9 mouse cellular contexts compared by ENCODE assay signal in genomic region chr5:113173318-113173717, GRCm38 (mm10). TPM values are rescaled to one million over a fixed set of nuclear protein-coding genes. Genes with fewer than 3 reads are reported as not detected.
DNase-seq lines count a peak whose midpoint lies in the region; ATAC-seq and TF ChIP-seq lines count a peak whose summit lies in the region.
"Had no signal": no experiment of that assay in that cellular context is flagged by ENCODE, and none has a peak within 500 bp of the region (broad histone marks: within the 10 kb centered on the region; RNA-seq: fewer than 3 reads in every experiment).

No protein-coding gene starts in this region.

- no peak for TF ChIP-seq EP300 in liver, embryonic 14.5 days (IDR thresholded peaks at IDR 0.05; ENCODE audit: low read depth)

- no peak for ATAC-seq in embryonic facial prominence, embryonic 11.5 days (replicated peaks; ENCODE audit: insufficient number of reproducible peaks, low FRiP score, low TSS enrichment, low read depth)
- ATAC-seq in intestine, embryonic 16.5 days, result no peak
- ATAC-seq in liver, embryonic 14.5 days (ENCODE audit: insufficient read depth), result no peak
- no peak for ATAC-seq in activated CD4-positive, CD25-positive, alpha-beta regulatory T cell, adult 4 months

- no peak overlapping the region for H3K27ac ChIP-seq in thymus, adult 2 months (ENCODE audit: control insufficient read depth, insufficient read depth, low read length)
- no peak overlapping the region for H3K27ac ChIP-seq in embryonic facial prominence, embryonic 11.5 days (replicated peaks; ENCODE audit: low read depth, low read length)
- H3K27ac ChIP-seq in intestine, embryonic 16.5 days (ENCODE audit: low read length), result peak overlapping the region; percentile 95
- H3K27ac ChIP-seq in liver, embryonic 14.5 days, result no peak overlapping the region

- 0 out of 2 replicates have a peak overlapping the region, but pooled peaks have one; percentile 1 for H3K9ac ChIP-seq in embryonic facial prominence, embryonic 11.5 days (replicated peaks; ENCODE audit: low read length)
- H3K9ac ChIP-seq in intestine, embryonic 16.5 days (ENCODE audit: low read depth, low read length), result peak overlapping the region; percentile 44; the same call in 1 of the 2 replicates
- no peak overlapping the region for H3K9ac ChIP-seq in liver, embryonic 14.5 days (replicated peaks)

- DNase-seq in thymus, adult 2 months, result peak; percentile 64
- no peak for DNase-seq in thymus, adult 18-20 months
- peak; percentile 44 to 55 for DNase-seq in adrenal gland, postnatal 4 days (ENCODE audit: low spot score in 2 of 2)
- peak; percentile 74 for DNase-seq in embryonic facial prominence, embryonic 11.5 days (ENCODE audit: low spot score)
- peak in 1 of 3 experiments; percentile 22 for DNase-seq in liver, embryonic 14.5 days (ENCODE audit: low read depth in 3 of 3, low spot score in 3 of 3)
- peak; percentile 73 to 74 for DNase-seq in right cerebral cortex, adult 2 months (ENCODE audit: low spot score in 2 of 2)

- no peaks in the 10 kb centered on the region for H3K9me3 ChIP-seq in embryonic facial prominence, embryonic 11.5 days (replicated peaks; ENCODE audit: control insufficient read depth, low read length)
- no peaks in the 10 kb centered on the region for H3K9me3 ChIP-seq in intestine, embryonic 16.5 days (ENCODE audit: control insufficient read depth, low read length)
- no peaks in the 10 kb centered on the region for H3K9me3 ChIP-seq in liver, embryonic 14.5 days (ENCODE audit: control insufficient read depth, low read length)

- H3K4me3 ChIP-seq in thymus, adult 2 months (ENCODE audit: control insufficient read depth, insufficient read depth, low read length), result no peak overlapping the region
- H3K4me3 ChIP-seq in embryonic facial prominence, embryonic 11.5 days (ENCODE audit: low read depth, low read length), result no peak overlapping the region
- no peak overlapping the region for H3K4me3 ChIP-seq in intestine, embryonic 16.5 days (ENCODE audit: low read length)
- no peak overlapping the region for H3K4me3 ChIP-seq in liver, embryonic 14.5 days (ENCODE audit: insufficient read depth in 1 of 2, low read depth in 2 of 2, low read length in 2 of 2)

- no peak for TF ChIP-seq POLR2A in thymus, adult 2 months (IDR thresholded peaks at IDR 0.05; ENCODE audit: control insufficient read depth, extremely low read depth, insufficient read depth, low read length, poor library complexity)

- no peaks in the 10 kb centered on the region for H3K36me3 ChIP-seq in thymus, adult 2 months (ENCODE audit: control insufficient read depth, insufficient read depth, low read length)
- no peaks in the 10 kb centered on the region for H3K36me3 ChIP-seq in embryonic facial prominence, embryonic 11.5 days (replicated peaks; ENCODE audit: control insufficient read depth, insufficient read depth, low read depth, low read length)
- no peaks in the 10 kb centered on the region for H3K36me3 ChIP-seq in intestine, embryonic 16.5 days (ENCODE audit: control insufficient read depth, insufficient read depth, low read length)
- no peaks in the 10 kb centered on the region for H3K36me3 ChIP-seq in liver, embryonic 14.5 days (replicated peaks; ENCODE audit: control insufficient read depth, insufficient read depth, low read depth)

- H3K27me3 ChIP-seq in thymus, adult 2 months (ENCODE audit: control insufficient read depth, insufficient read depth, low read length), result no peaks in the 10 kb centered on the region
- H3K27me3 ChIP-seq in embryonic facial prominence, embryonic 11.5 days (ENCODE audit: control insufficient read depth, insufficient read depth, low read length), result no peaks in the 10 kb centered on the region
- H3K27me3 ChIP-seq in intestine, embryonic 16.5 days (replicated peaks; ENCODE audit: control insufficient read depth, insufficient read depth, low read length), result no peaks in the 10 kb centered on the region
- H3K27me3 ChIP-seq in liver, embryonic 14.5 days (ENCODE audit: control insufficient read depth, insufficient read depth, low read length), result no peaks in the 10 kb centered on the region

- 15% methylated on average over 5 of the region's 5 CpGs for WGBS in thymus, adult 2 months
- WGBS in embryonic facial prominence, embryonic 11.5 days, result 28% methylated on average over 5 of the region's 5 CpGs
- 15% methylated on average over 5 of the region's 5 CpGs for WGBS in intestine, embryonic 16.5 days
- 7% methylated on average over 5 of the region's 5 CpGs for WGBS in liver, embryonic 14.5 days (ENCODE audit: insufficient replicate concordance)

- H3K4me1 ChIP-seq in thymus, adult 2 months (replicated peaks; ENCODE audit: control insufficient read depth, insufficient read depth, low read length), result no peaks in the 10 kb centered on the region
- no peaks in the 10 kb centered on the region for H3K4me1 ChIP-seq in embryonic facial prominence, embryonic 11.5 days (ENCODE audit: control insufficient read depth, insufficient read depth, low read length)
- H3K4me1 ChIP-seq in intestine, embryonic 16.5 days (ENCODE audit: control insufficient read depth, insufficient read depth, low read length), result peaks cover 8% of the 10 kb centered on the region; the same call in 1 of the 2 replicates
- H3K4me1 ChIP-seq in liver, embryonic 14.5 days (replicated peaks; ENCODE audit: control insufficient read depth in 2 of 2, insufficient read depth in 2 of 2, low read length in 1 of 2), result no peaks in the 10 kb centered on the region

- no peak overlapping the region for H3K4me2 ChIP-seq in embryonic facial prominence, embryonic 11.5 days (ENCODE audit: low read depth, low read length)
- H3K4me2 ChIP-seq in intestine, embryonic 16.5 days (ENCODE audit: low read depth, low read length), result no peak overlapping the region
- H3K4me2 ChIP-seq in liver, embryonic 14.5 days (ENCODE audit: low read depth), result no peak overlapping the region

- peak; percentile 95 for TF ChIP-seq CTCF in thymus, adult 2 months (IDR thresholded peaks at IDR 0.05; ENCODE audit: borderline replicate concordance, control insufficient read depth, extremely low read depth, insufficient read depth, low read length, poor library complexity)
- peak; percentile 98 for TF ChIP-seq CTCF in liver, embryonic 14.5 days (IDR thresholded peaks at IDR 0.05; ENCODE audit: low read depth)

RNA-seq across cellular contexts. Expression of gene 2900026A02Rik, which starts 47.7 kb away (rescaled TPM):
- polyA plus RNA-seq in thymus, adult 2 months (2012; rRNA removed), result 6.9 and 7.8 TPM in 2 replicates
- total RNA-seq in adrenal gland, postnatal 4 days (2021), result 10 to 100 TPM; 21.2 to 23.3 TPM
- polyA plus RNA-seq in embryonic facial prominence, embryonic 11.5 days (2014; fragmentation: Nextera tagmentation; extraction: Ambion mirVana), result 1.4 and 1.7 TPM in 2 replicates
- polyA plus RNA-seq in intestine, embryonic 16.5 days (2015; fragmentation: Nextera tagmentation; extraction: Ambion mirVana), result 8.3 and 9.5 TPM in 2 replicates
- 1.1 and 1.2 TPM in 2 replicates for polyA plus RNA-seq in liver, embryonic 14.5 days (2012; rRNA removed)
- 0.63 and 0.68 TPM in 2 replicates for polyA plus RNA-seq in liver, embryonic 14.5 days (2014; fragmentation: Nextera tagmentation; extraction: Ambion mirVana)
- under 1 TPM; 0.24 to 0.60 TPM for polyA plus RNA-seq in activated CD4-positive, CD25-positive, alpha-beta regulatory T cell, adult 4 months (2017; shearing (Covaris generic))

RNA-seq across cellular contexts. Expression of gene Tmem211, which starts 53.4 kb away (rescaled TPM):
- polyA plus RNA-seq in thymus, adult 2 months (2012; rRNA removed), result 0.10 TPM in 1 of 2 replicates, not detected in the other
- total RNA-seq in adrenal gland, postnatal 4 days (2021), result not detected
- 0.33 and 0.70 TPM in 2 replicates for polyA plus RNA-seq in embryonic facial prominence, embryonic 11.5 days (2014; fragmentation: Nextera tagmentation; extraction: Ambion mirVana)
- 0.13 and 0.28 TPM in 2 replicates for polyA plus RNA-seq in intestine, embryonic 16.5 days (2015; fragmentation: Nextera tagmentation; extraction: Ambion mirVana)
- polyA plus RNA-seq in liver, embryonic 14.5 days (2012; rRNA removed), result not detected in 2 replicates
- polyA plus RNA-seq in liver, embryonic 14.5 days (2014; fragmentation: Nextera tagmentation; extraction: Ambion mirVana), result not detected in 2 replicates
- not detected for polyA plus RNA-seq in activated CD4-positive, CD25-positive, alpha-beta regulatory T cell, adult 4 months (2017; shearing (Covaris generic))
- polyA plus RNA-seq: neural tube, embryonic 14.5 days had no signal

Comparison
In these comparisons a context has a peak if more than half of its experiments do, and no peak if none do; other contexts are left out.
1. DNase-seq: peak in thymus, adult 2 months (single experiment), adrenal gland, postnatal 4 days (2 of 2), embryonic facial prominence, embryonic 11.5 days (single experiment) and right cerebral cortex, adult 2 months (2 of 2); none in thymus, adult 18-20 months (0 of 2).